Mouse (Mus musculus) erythroblast, embryonic 14.5 days (primary cell): ENCODE measurements around the gene Gab2.

ENCODE experiments used
- GATA1 ChIP-seq: IDR thresholded peaks from 2 replicates; pipeline ENCODE4 v1.6.1; 2012; ENCODE audit warnings: low read length, inconsistent platforms, mixed read lengths
- TAL1 ChIP-seq: IDR thresholded peaks from 3 replicates; pipeline ENCODE4 v1.6.1; 2012; ENCODE audit warnings: low read length, inconsistent platforms, mixed read lengths

DNA sequence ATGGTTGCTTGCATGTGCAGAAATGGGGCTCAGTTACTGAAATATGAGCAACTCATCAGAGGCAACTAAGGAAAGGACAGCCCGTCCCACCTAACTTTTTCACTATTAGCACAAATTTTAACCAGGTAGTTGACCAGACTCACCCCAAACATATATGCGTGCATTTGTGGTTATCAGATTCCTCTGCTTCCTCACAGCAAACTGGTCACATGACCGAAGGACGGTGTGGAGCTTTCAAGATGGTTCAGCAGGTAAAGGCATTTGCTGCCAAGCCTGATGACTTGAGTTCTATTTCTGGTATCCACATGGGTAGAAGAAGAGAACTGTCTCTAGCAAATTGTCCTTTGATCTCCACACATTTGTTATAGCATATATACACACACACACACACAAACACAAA, 277.0 kb downstream of the Gab2 start:
- TF ChIP-seq TAL1 (no peak), GATA1 (no peak)
